Mouse (Mus musculus) heart, adult 18-20 months (tissue): Measurements from ENCODE around the gene Slc35g2. TPM values are rescaled to one million over a fixed set of nuclear protein-coding genes. Genes with fewer than 3 reads are reported as not detected.
A peak's percentile ranks its signal among the peaks of the same experiment; 100 is the strongest.

Source experiments
- DNase-seq, 2 experiments: peaks; one replicate each; pipeline ENCODE4 v3.0.0; 2021 to 2022; ENCODE audit warnings: mixed read lengths in 1 of 2
- long read RNA-seq, 2 experiments: library from polyadenylated mRNA; stranded (forward); transcript quantifications; one replicate each; pipeline ENCODE4 v2.0.0; 2021
- total RNA-seq, 2 experiments: library from RNA; stranded (reverse); gene quantifications; 2 replicates each; pipeline ENCODE4 v1.2.3; 2021

The Slc35g2 gene
- 1 to 10 TPM; 3.2 to 4.3 TPM for total RNA-seq
- long read RNA-seq, experiment 1, partial matches to known transcripts = 0 of 2 reads
- long read RNA-seq, experiment 1, other reads (novel, unspliced or antisense) = 1 of 2 reads
- long read RNA-seq, experiment 2, partial matches to known transcripts = 0 of 2 reads
- long read RNA-seq, experiment 2, other reads (novel, unspliced or antisense) = 0 of 2 reads

- DNase-seq = peak; percentile 15 to 45
Measured at GRCm38 (mm10) chr9:100570626-100571233, at the start of gene Slc35g2. Slc35g2 (minus strand) TSS chr9:100571090.

- DNase-seq = peak in 1 of 2 experiments; percentile 43
Measured at GRCm38 (mm10) chr9:100616947-100617346, 46.1 kb upstream of the Slc35g2 start.

- DNase-seq = no peak
Measured at GRCm38 (mm10) chr9:100613501-100614071, 42.7 kb upstream of the Slc35g2 start.

- peak in 1 of 2 experiments; percentile 16 for DNase-seq
Measured at GRCm38 (mm10) chr9:100605985-100606554, 35.2 kb upstream of the Slc35g2 start.

- no peak for DNase-seq
Measured at GRCm38 (mm10) chr9:100605522-100605921, 34.6 kb upstream of the Slc35g2 start.

GRCm38 (mm10) chr9:100603156-100603555, 32.3 kb upstream of the Slc35g2 start:
- no peak for DNase-seq

GRCm38 (mm10) chr9:100602130-100602529, 31.2 kb upstream of the Slc35g2 start:
- no peak for DNase-seq

GRCm38 (mm10) chr9:100599761-100600328, 29.0 kb upstream of the Slc35g2 start:
- no peak for DNase-seq

GRCm38 (mm10) chr9:100597546-100597945, 26.7 kb upstream of the Slc35g2 start, which contains the start of gene Stag1:
Stag1 (plus strand) TSS chr9:100597798.
- no peak for DNase-seq

GRCm38 (mm10) chr9:100596317-100596716, 25.4 kb upstream of the Slc35g2 start:
- DNase-seq = no peak

GRCm38 (mm10) chr9:100590462-100590861, 19.6 kb upstream of the Slc35g2 start:
- no peak for DNase-seq

- no peak for DNase-seq
Measured at GRCm38 (mm10) chr9:100584031-100584430, 13.1 kb upstream of the Slc35g2 start.

- DNase-seq = no peak
Measured at GRCm38 (mm10) chr9:100582883-100583575, 12.1 kb upstream of the Slc35g2 start.

GRCm38 (mm10) chr9:100581543-100582492, 10.9 kb upstream of the Slc35g2 start:
- DNase-seq = peak; percentile 56 to 70

GRCm38 (mm10) chr9:100580196-100580740, 9.4 kb upstream of the Slc35g2 start:
- no peak for DNase-seq

GRCm38 (mm10) chr9:100573942-100574341, 3.1 kb upstream of the Slc35g2 start:
- no peak for DNase-seq

GRCm38 (mm10) chr9:100573300-100573699, 2.4 kb upstream of the Slc35g2 start:
- no peak for DNase-seq

GRCm38 (mm10) chr9:100571511-100571910, 621 bp upstream of the Slc35g2 start:
- DNase-seq = no peak

- DNase-seq = peak; percentile 48 to 62
Measured at GRCm38 (mm10) chr9:100569798-100570625, 878 bp downstream of the Slc35g2 start.
